Mouse (Mus musculus): ENCODE measurements around the gene Vax1. TPM values are rescaled to one million over a fixed set of nuclear protein-coding genes. Genes with fewer than 3 reads are reported as not detected.

Vax1 gene
- not detected in 2 replicates for polyA plus RNA-seq (2014; fragmentation: Nextera tagmentation; extraction: Ambion mirVana)

GRCm38 (mm10) chr19:59169936-59170765 lies at the start of gene Vax1:
Gene Vax1, minus strand, starts transcription at chr19:59170056.
- Histone ChIP-seq H3K27me3 (ENCODE audit: control insufficient read depth, insufficient read depth, low read length) (peaks cover 88% of the 10 kb centered on the region), H3K4me3 (replicated peaks; ENCODE audit: low read depth, low read length) (peak within 1 kb of the TSS; percentile 19; the same call in 1 of the 2 replicates), H3K27ac (replicated peaks; ENCODE audit: low read depth, low read length) (no peak within 1 kb of the TSS), H3K9ac (replicated peaks; ENCODE audit: low read length) (no peak within 1 kb of the TSS), H3K4me2 (ENCODE audit: low read length) (peak within 1 kb of the TSS; percentile 31), H3K36me3 (ENCODE audit: control insufficient read depth, insufficient read depth, low read length) (no peaks in the 10 kb centered on the region), H3K9me3 (ENCODE audit: control insufficient read depth, low read length) (no peaks in the 10 kb centered on the region), H3K4me1 (ENCODE audit: control insufficient read depth, insufficient read depth, low read length) (no peaks in the 10 kb centered on the region)
- WGBS, result under 1% methylated on average over 54 of the region's 54 CpGs
- DNase-seq, result peak; percentile 55
- ATAC-seq (ENCODE audit: low FRiP score, low TSS enrichment), result no peak

GRCm38 (mm10) chr19:59218991-59219390 lies 49.1 kb upstream of the Vax1 start, which contains the start of gene Kcnk18:
Gene Kcnk18, plus strand, starts transcription at chr19:59219214.
- H3K9ac ChIP-seq (replicated peaks; ENCODE audit: low read length), result no peak within 1 kb of the TSS
- no peak within 1 kb of the TSS for H3K4me2 ChIP-seq (ENCODE audit: low read length)
- WGBS, result 87% methylated on average over 8 of the region's 8 CpGs
- no peak for DNase-seq
- no peak for ATAC-seq (ENCODE audit: low FRiP score, low TSS enrichment)
- no peak within 1 kb of the TSS for H3K27ac ChIP-seq (replicated peaks; ENCODE audit: low read depth, low read length)
- no peak within 1 kb of the TSS for H3K4me3 ChIP-seq (replicated peaks; ENCODE audit: low read depth, low read length)
- H3K9me3 ChIP-seq (ENCODE audit: control insufficient read depth, low read length), result no peaks in the 10 kb centered on the region
- no peaks in the 10 kb centered on the region for H3K4me1 ChIP-seq (ENCODE audit: control insufficient read depth, insufficient read depth, low read length)
- no peaks in the 10 kb centered on the region for H3K36me3 ChIP-seq (ENCODE audit: control insufficient read depth, insufficient read depth, low read length)
- H3K27me3 ChIP-seq (ENCODE audit: control insufficient read depth, insufficient read depth, low read length), result peaks cover 3% of the 10 kb centered on the region; the same call in 1 of the 2 replicates

GRCm38 (mm10) chr19:59216891-59217290 lies 47.0 kb upstream of the Vax1 start:
- Histone ChIP-seq H3K27ac (replicated peaks; ENCODE audit: low read depth, low read length) (no peak overlapping the region), H3K27me3 (ENCODE audit: control insufficient read depth, insufficient read depth, low read length) (peaks cover 3% of the 10 kb centered on the region; the same call in 1 of the 2 replicates), H3K36me3 (ENCODE audit: control insufficient read depth, insufficient read depth, low read length) (no peaks in the 10 kb centered on the region), H3K9me3 (ENCODE audit: control insufficient read depth, low read length) (no peaks in the 10 kb centered on the region), H3K9ac (replicated peaks; ENCODE audit: low read length) (no peak overlapping the region), H3K4me2 (ENCODE audit: low read length) (no peak overlapping the region), H3K4me3 (replicated peaks; ENCODE audit: low read depth, low read length) (no peak overlapping the region), H3K4me1 (ENCODE audit: control insufficient read depth, insufficient read depth, low read length) (no peaks in the 10 kb centered on the region)
- DNase-seq (no peak), ATAC-seq (ENCODE audit: low FRiP score, low TSS enrichment) (no peak)
- 79% methylated on average over 3 of the region's 3 CpGs for WGBS

GRCm38 (mm10) chr19:59208986-59209385 lies 39.1 kb upstream of the Vax1 start:
- 75% methylated on average over 2 of the region's 2 CpGs for WGBS
- no peak overlapping the region for H3K4me3 ChIP-seq (replicated peaks; ENCODE audit: low read depth, low read length)
- no peak for ATAC-seq (ENCODE audit: low FRiP score, low TSS enrichment)

GRCm38 (mm10) chr19:59208475-59208874 lies 38.6 kb upstream of the Vax1 start:
- H3K9me3 ChIP-seq (ENCODE audit: control insufficient read depth, low read length), result no peaks in the 10 kb centered on the region
- no peak overlapping the region for H3K4me3 ChIP-seq (replicated peaks; ENCODE audit: low read depth, low read length)
- no peak overlapping the region for H3K9ac ChIP-seq (replicated peaks; ENCODE audit: low read length)
- no peak overlapping the region for H3K4me2 ChIP-seq (ENCODE audit: low read length)
- no peak for ATAC-seq (ENCODE audit: low FRiP score, low TSS enrichment)
- DNase-seq, result peak; percentile 92
- 0 out of 2 replicates have a peak, but pooled peaks cover 5% of the 10 kb centered on the region for H3K27me3 ChIP-seq (ENCODE audit: control insufficient read depth, insufficient read depth, low read length)
- H3K27ac ChIP-seq (replicated peaks; ENCODE audit: low read depth, low read length), result no peak overlapping the region
- H3K36me3 ChIP-seq (ENCODE audit: control insufficient read depth, insufficient read depth, low read length), result no peaks in the 10 kb centered on the region
- no peaks in the 10 kb centered on the region for H3K4me1 ChIP-seq (ENCODE audit: control insufficient read depth, insufficient read depth, low read length)
- WGBS, result 25% methylated on average over 5 of the region's 5 CpGs

More at GRCm38 (mm10) chr19:59208986-59209385, 39.1 kb upstream of the Vax1 start:
- no peaks in the 10 kb centered on the region for H3K36me3 ChIP-seq (ENCODE audit: control insufficient read depth, insufficient read depth, low read length)
- no peak overlapping the region for H3K27ac ChIP-seq (replicated peaks; ENCODE audit: low read depth, low read length)
- H3K9me3 ChIP-seq (ENCODE audit: control insufficient read depth, low read length), result no peaks in the 10 kb centered on the region
- no peaks in the 10 kb centered on the region for H3K4me1 ChIP-seq (ENCODE audit: control insufficient read depth, insufficient read depth, low read length)
- no peak overlapping the region for H3K9ac ChIP-seq (replicated peaks; ENCODE audit: low read length)
- no peak overlapping the region for H3K4me2 ChIP-seq (ENCODE audit: low read length)
- H3K27me3 ChIP-seq (ENCODE audit: control insufficient read depth, insufficient read depth, low read length), result 0 out of 2 replicates have a peak, but pooled peaks cover 5% of the 10 kb centered on the region
- no peak for DNase-seq

GRCm38 (mm10) chr19:59198161-59198560 lies 28.3 kb upstream of the Vax1 start:
- Histone ChIP-seq H3K4me2 (ENCODE audit: low read length) (no peak overlapping the region), H3K27me3 (ENCODE audit: control insufficient read depth, insufficient read depth, low read length) (peaks cover 48% of the 10 kb centered on the region), H3K4me1 (ENCODE audit: control insufficient read depth, insufficient read depth, low read length) (no peaks in the 10 kb centered on the region), H3K9ac (replicated peaks; ENCODE audit: low read length) (no peak overlapping the region), H3K9me3 (ENCODE audit: control insufficient read depth, low read length) (no peaks in the 10 kb centered on the region), H3K4me3 (replicated peaks; ENCODE audit: low read depth, low read length) (no peak overlapping the region), H3K27ac (replicated peaks; ENCODE audit: low read depth, low read length) (no peak overlapping the region), H3K36me3 (ENCODE audit: control insufficient read depth, insufficient read depth, low read length) (no peaks in the 10 kb centered on the region)
- no peak for ATAC-seq (ENCODE audit: low FRiP score, low TSS enrichment)
- WGBS, result 44% methylated on average over 7 of the region's 7 CpGs
- DNase-seq, result peak; percentile 57

GRCm38 (mm10) chr19:59196111-59196666 lies 26.3 kb upstream of the Vax1 start:
- WGBS, result 4% methylated on average over 15 of the region's 15 CpGs
- no peaks in the 10 kb centered on the region for H3K9me3 ChIP-seq (ENCODE audit: control insufficient read depth, low read length)
- no peak overlapping the region for H3K27ac ChIP-seq (replicated peaks; ENCODE audit: low read depth, low read length)
- H3K36me3 ChIP-seq (ENCODE audit: control insufficient read depth, insufficient read depth, low read length), result no peaks in the 10 kb centered on the region
- no peak overlapping the region for H3K4me3 ChIP-seq (replicated peaks; ENCODE audit: low read depth, low read length)
- H3K27me3 ChIP-seq (ENCODE audit: control insufficient read depth, insufficient read depth, low read length), result peaks cover 68% of the 10 kb centered on the region
- H3K9ac ChIP-seq (replicated peaks; ENCODE audit: low read length), result no peak overlapping the region
- ATAC-seq (ENCODE audit: low FRiP score, low TSS enrichment), result no peak
- no peaks in the 10 kb centered on the region for H3K4me1 ChIP-seq (ENCODE audit: control insufficient read depth, insufficient read depth, low read length)
- DNase-seq, result peak; percentile 82
- no peak overlapping the region for H3K4me2 ChIP-seq (ENCODE audit: low read length)

- WGBS, result 7% methylated on average over 9 of the region's 9 CpGs
- DNase-seq, result peak; percentile 23
Observed at GRCm38 (mm10) chr19:59195181-59195770, 25.4 kb upstream of the Vax1 start.

More at GRCm38 (mm10) chr19:59195181-59195770, 25.4 kb upstream of the Vax1 start:
- Histone ChIP-seq H3K27me3 (ENCODE audit: control insufficient read depth, insufficient read depth, low read length) (peaks cover 77% of the 10 kb centered on the region), H3K4me2 (ENCODE audit: low read length) (no peak overlapping the region), H3K4me1 (ENCODE audit: control insufficient read depth, insufficient read depth, low read length) (no peaks in the 10 kb centered on the region), H3K9me3 (ENCODE audit: control insufficient read depth, low read length) (no peaks in the 10 kb centered on the region), H3K36me3 (ENCODE audit: control insufficient read depth, insufficient read depth, low read length) (no peaks in the 10 kb centered on the region), H3K9ac (replicated peaks; ENCODE audit: low read length) (no peak overlapping the region), H3K27ac (replicated peaks; ENCODE audit: low read depth, low read length) (no peak overlapping the region), H3K4me3 (replicated peaks; ENCODE audit: low read depth, low read length) (no peak overlapping the region)
- ATAC-seq (ENCODE audit: low FRiP score, low TSS enrichment), result no peak
